Mouse (Mus musculus) thymus, adult 2 months (tissue): ENCODE data around the gene Prkd3.

Experiments used
- CTCF ChIP-seq: fragments of 200-500 bp; IDR thresholded peaks from 2 replicates; pipeline ENCODE4 v1.5.1; 2012; ENCODE audit warnings: mild to moderate bottlenecking, control low read depth, low read length, moderate library complexity, borderline replicate concordance; ENCODE audit not compliant: control insufficient read depth, poor library complexity, insufficient read depth; ENCODE audit errors: extremely low read depth
- POLR2A ChIP-seq: fragments of 200-500 bp; IDR thresholded peaks from 2 replicates; pipeline ENCODE4 v1.6.1; 2012; ENCODE audit warnings: mild to moderate bottlenecking, low read length, control low read depth, moderate library complexity; ENCODE audit not compliant: control insufficient read depth, poor library complexity, insufficient read depth; ENCODE audit errors: extremely low read depth

GRCm38 (mm10) chr17:79029226-79029625, 8.6 kb upstream of the Prkd3 start:
- TF ChIP-seq CTCF, result no peak
- TF ChIP-seq POLR2A, result no peak
